Mouse (Mus musculus) left cerebral cortex, postnatal 10 days (tissue): ENCODE measurements at regions not wholly inside any gene's neighbourhood (a gene's known extent, or its start where the extent isn't known, plus 50 kb on each side); places are given as distances from the start of the nearest gene placed in this dataset.

Source experiments
- DNase-seq, 2 experiments: peaks; one replicate each; pipeline ENCODE4 v3.0.0; 2021 to 2022; ENCODE audit warnings: low spot score in 2 of 2, mixed read lengths in 1 of 2; ENCODE audit errors: extremely low spot score in 1 of 2
- intact Hi-C: fragments of 180-260 bp; cut with DNase I; formaldehyde crosslinking; loops from one replicate; pipeline ENCODE4 v1.15.1; 2025

DNA sequence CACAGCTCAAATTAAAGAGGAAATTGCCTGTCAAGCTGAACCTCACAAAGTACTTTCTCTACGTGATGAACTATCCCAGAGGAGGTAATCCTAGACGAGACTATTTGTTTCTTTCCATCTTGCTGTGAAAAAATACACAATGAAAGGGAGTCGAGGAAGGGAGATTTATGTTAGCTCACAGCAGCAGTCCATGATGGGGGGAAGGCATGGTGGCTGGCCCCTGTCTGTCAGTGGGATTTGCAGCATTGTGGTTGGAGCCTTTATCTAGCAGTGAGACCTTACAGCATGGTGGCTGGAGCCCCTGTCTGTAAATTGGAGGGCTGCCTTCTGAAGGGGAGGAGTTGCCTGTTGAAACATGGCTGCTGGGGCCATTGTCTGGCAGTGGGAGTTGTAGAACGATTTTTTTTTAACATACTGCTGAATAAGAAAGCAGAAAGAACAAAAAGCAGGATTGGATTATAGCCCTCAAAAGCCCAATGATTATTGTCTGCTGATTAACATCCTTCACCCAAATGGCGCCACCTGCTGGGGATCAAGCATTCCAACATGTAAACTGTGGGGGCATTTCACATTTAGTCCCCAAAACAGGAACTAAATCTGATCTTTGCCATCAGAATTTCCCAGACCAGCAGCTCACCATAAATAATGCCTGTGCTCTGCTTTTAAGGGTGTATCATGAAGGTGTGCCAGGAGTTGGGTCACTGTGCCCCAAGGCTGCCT is 54.0 kb upstream of the Ripor2 start:
- intact Hi-C loops, result no loop called here
- peak in 1 of 2 experiments; percentile 28 for DNase-seq
